Mouse (Mus musculus) lung, postnatal 0 days (tissue): Measurements from ENCODE around the gene Gsg1l.

Experiments
- CTCF ChIP-seq: IDR thresholded peaks from 2 replicates; pipeline ENCODE4 v1.5.1; 2016; ENCODE audit warnings: antibody characterized with exemption, mild to moderate bottlenecking
- EP300 ChIP-seq: IDR thresholded peaks from 2 replicates; pipeline ENCODE4 v1.6.1; 2016; ENCODE audit warnings: antibody characterized with exemption, mild to moderate bottlenecking, control low read depth

DNA sequence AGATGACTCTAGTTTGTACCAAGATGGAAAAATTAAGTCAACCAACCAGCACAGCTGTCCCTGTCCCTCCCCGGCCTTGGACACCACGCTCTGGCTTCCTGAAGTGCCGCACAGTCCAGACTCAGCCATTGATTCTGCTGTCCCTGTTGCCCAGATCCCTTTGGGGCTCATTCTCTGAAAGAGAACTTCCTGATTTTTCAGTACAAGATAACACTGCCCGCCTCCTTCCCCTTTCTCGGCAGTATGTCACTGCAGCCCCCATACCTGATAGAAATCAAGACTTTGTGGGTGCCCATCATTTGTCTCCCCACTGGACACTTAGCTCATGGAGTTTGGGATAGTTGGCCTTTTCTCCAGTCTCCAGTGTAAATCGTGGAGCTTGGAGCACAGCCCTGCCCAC is 37.1 kb downstream of the Gsg1l start:
- no peak for TF ChIP-seq CTCF
- no peak for TF ChIP-seq EP300
